Mouse (Mus musculus): Measurements from ENCODE around the gene Samd8.

GRCm38 (mm10) chr14:21744169-21744568 lies 6.2 kb upstream of the Samd8 start:
- TF ChIP-seq TAL1 (IDR thresholded peaks at IDR 0.05; ENCODE audit: low read length) (no peak), GATA1 (IDR thresholded peaks at IDR 0.05; ENCODE audit: low read length) (no peak)
